Mouse (Mus musculus) intestine, embryonic 16.5 days (tissue): Measurements from ENCODE around the gene Grm6. TPM values are rescaled to one million over a fixed set of nuclear protein-coding genes. Genes with fewer than 3 reads are reported as not detected.

Experiments
- ATAC-seq: fragments of 200-750 bp; cut with Nextera tagmentation; 2 replicates; pipeline ENCODE4 v1.8.0; 2017; ENCODE audit warnings: moderate TSS enrichment, moderate library complexity
- H3K27ac ChIP-seq: fragments of 300-500 bp; sonication (generic); 2 replicates; pipeline ENCODE4 v1.5.1; 2014; ENCODE audit warnings: mild to moderate bottlenecking, low read length
- H3K27me3 ChIP-seq: fragments of 300-500 bp; sonication (generic); replicated peaks from 2 replicates; pipeline ENCODE4 v1.6.1; 2014; ENCODE audit warnings: low read length, control low read depth, mixed read lengths; ENCODE audit not compliant: control insufficient read depth, insufficient read depth
- H3K36me3 ChIP-seq: fragments of 300-500 bp; sonication (generic); 2 replicates; pipeline ENCODE4 v1.6.1; 2014; ENCODE audit warnings: low read length, control low read depth; ENCODE audit not compliant: control insufficient read depth, insufficient read depth
- H3K4me1 ChIP-seq: fragments of 300-500 bp; sonication (generic); 2 replicates; pipeline ENCODE4 v1.6.1; 2014; ENCODE audit warnings: low read length, control low read depth, mixed read lengths; ENCODE audit not compliant: control insufficient read depth, insufficient read depth
- H3K4me2 ChIP-seq: fragments of 300-500 bp; sonication (generic); 2 replicates; pipeline ENCODE4 v1.6.1; 2014; ENCODE audit warnings: low read depth, low read length, control low read depth
- H3K4me3 ChIP-seq: fragments of 300-500 bp; sonication (generic); 2 replicates; pipeline ENCODE4 v1.5.1; 2014; ENCODE audit warnings: mild to moderate bottlenecking, low read length
- H3K9ac ChIP-seq: fragments of 300-500 bp; sonication (generic); 2 replicates; pipeline ENCODE4 v1.6.1; 2014; ENCODE audit warnings: low read depth, low read length
- H3K9me3 ChIP-seq: fragments of 300-500 bp; sonication (generic); 2 replicates; pipeline ENCODE4 v1.6.1; 2016; ENCODE audit warnings: low read length, control low read depth; ENCODE audit not compliant: control insufficient read depth
- WGBS: fragments of 180-500 bp; shearing (Covaris S2); extraction: QIAGEN DNeasy Blood & Tissue Kit; methylation state at CpG from one replicate; pipeline ENCODE4 v1.1.7; 2014; 5-methylcytosine and 5-hydroxymethylcytosine counted together
- polyA plus RNA-seq: library from polyadenylated mRNA; unstranded; fragments of >200 nt; fragmentation: Nextera tagmentation; extraction: Ambion mirVana; gene quantifications from 2 replicates; pipeline ENCODE4 v1.2.1, GENCODE M21; 2015

Gene Grm6
- polyA plus RNA-seq = not detected in 2 replicates

DNA sequence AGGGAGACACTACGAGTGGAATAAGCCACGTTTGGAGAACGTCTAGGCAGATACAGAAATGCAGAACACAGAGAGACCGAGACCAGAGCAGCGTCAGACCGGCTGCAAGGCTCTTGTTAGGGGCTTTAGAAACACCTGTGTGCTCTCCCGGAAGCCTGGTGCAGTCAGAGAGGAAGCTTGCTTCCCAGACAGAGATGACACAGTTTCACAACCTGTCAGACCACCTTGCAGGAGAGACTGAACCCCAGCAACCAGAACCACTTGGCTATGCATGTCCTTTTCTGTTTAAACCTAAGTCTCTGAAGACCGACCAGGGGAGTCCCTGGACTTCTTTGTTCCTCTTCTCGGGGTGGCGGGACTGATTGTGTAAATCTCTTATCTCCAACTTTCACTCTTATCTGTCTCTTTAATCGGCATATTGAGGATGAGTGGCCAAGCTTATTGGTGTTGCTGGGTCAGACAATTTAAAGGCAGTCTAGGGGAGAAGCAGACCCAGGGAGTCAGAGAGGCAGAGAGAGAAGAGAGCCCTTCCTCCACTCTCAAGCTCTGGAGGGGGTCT, at the start of gene Grm6:
Gene Grm6, plus strand, starts transcription at position 509 of the 559 bp plus-strand sequence.
- H3K4me2 ChIP-seq = peak within 1 kb of the TSS; percentile 85
- no peak for ATAC-seq
- H3K36me3 ChIP-seq = no peaks in the 10 kb centered on the region
- H3K9me3 ChIP-seq = no peaks in the 10 kb centered on the region; the same call in 1 of the 2 replicates
- peaks cover 10% of the 10 kb centered on the region for H3K4me1 ChIP-seq
- peak within 1 kb of the TSS; percentile 48 for H3K4me3 ChIP-seq
- H3K9ac ChIP-seq = peak within 1 kb of the TSS; percentile 11; the same call in 1 of the 2 replicates
- 2% methylated on average over 11 of the region's 11 CpGs for WGBS
- H3K27me3 ChIP-seq = peaks cover 55% of the 10 kb centered on the region
- H3K27ac ChIP-seq = no peak within 1 kb of the TSS

DNA sequence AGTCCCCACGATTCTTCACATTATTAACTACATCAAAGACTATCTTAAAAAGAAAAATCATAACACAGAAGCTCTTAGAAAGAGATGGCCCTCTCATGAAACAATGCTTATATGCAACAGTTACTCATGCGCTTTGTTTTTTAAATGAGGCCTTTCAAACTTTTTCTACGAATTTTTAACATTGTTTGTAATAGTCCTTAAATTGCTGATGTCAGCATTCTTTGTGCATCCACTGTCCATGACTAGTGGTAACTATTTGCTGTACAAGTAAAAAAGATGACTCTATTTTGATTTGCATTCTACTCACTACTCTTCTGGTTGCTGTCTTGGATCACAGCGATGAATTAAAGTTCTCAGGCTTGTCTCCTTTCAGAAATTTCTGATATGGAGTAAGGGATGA, 36.3 kb upstream of the Grm6 start:
- Histone ChIP-seq H3K36me3 (peaks cover 36% of the 10 kb centered on the region), H3K4me1 (no peaks in the 10 kb centered on the region), H3K9me3 (peaks cover 8% of the 10 kb centered on the region), H3K9ac (no peak overlapping the region), H3K27ac (no peak overlapping the region), H3K27me3 (no peaks in the 10 kb centered on the region), H3K4me2 (no peak overlapping the region), H3K4me3 (no peak overlapping the region)
- 96% methylated on average over 4 of the region's 4 CpGs for WGBS
- no peak for ATAC-seq

DNA sequence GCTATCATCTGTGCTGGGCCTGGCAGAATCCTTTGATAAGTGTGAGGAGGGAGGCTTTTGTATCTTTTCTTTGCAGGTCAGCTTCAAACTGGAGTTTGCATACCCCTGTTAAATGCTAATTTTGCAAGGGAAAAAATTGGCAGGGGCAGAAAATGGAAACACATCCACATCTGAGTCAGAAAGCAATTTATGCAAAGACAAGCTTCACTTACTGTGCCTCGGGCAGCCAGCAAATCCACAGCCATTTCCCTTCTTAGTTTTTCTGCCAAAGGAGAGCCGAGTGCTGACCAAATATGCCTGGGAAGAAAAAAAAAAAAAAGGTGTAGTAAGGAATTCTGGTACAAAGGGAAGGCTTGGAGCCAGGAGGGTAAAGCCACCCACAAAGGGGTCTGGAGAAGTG, 24.3 kb upstream of the Grm6 start:
- H3K9me3 ChIP-seq = no peaks in the 10 kb centered on the region
- no peak overlapping the region for H3K27ac ChIP-seq
- peaks cover 6% of the 10 kb centered on the region for H3K4me1 ChIP-seq
- no peak for ATAC-seq
- peak overlapping the region; percentile 58 for H3K4me2 ChIP-seq
- peak overlapping the region; percentile 66 for H3K4me3 ChIP-seq
- no peak overlapping the region for H3K9ac ChIP-seq
- H3K27me3 ChIP-seq = no peaks in the 10 kb centered on the region
- 58% methylated on average over 2 of the region's 2 CpGs for WGBS
- H3K36me3 ChIP-seq = peaks cover under 1% of the 10 kb centered on the region; the same call in 1 of the 2 replicates

GRCm38 (mm10) chr11:50827010-50827953, 23.2 kb upstream of the Grm6 start, which contains the start of gene Zfp354c:
Zfp354c (minus strand) TSS chr11:50827724.
- Histone ChIP-seq H3K27me3 (no peaks in the 10 kb centered on the region), H3K9me3 (no peaks in the 10 kb centered on the region), H3K36me3 (no peaks in the 10 kb centered on the region; the same call in 1 of the 2 replicates), H3K4me3 (peak within 1 kb of the TSS; percentile 66), H3K27ac (no peak within 1 kb of the TSS), H3K4me1 (peaks cover 6% of the 10 kb centered on the region), H3K9ac (peak within 1 kb of the TSS; percentile 77), H3K4me2 (peak within 1 kb of the TSS; percentile 58)
- ATAC-seq = peak; percentile 98
- WGBS = under 1% methylated on average over 43 of the region's 45 CpGs

GRCm38 (mm10) chr11:50835727-50836126, 14.8 kb upstream of the Grm6 start:
- WGBS = 84% methylated on average over 4 of the region's 4 CpGs
- no peaks in the 10 kb centered on the region for H3K27me3 ChIP-seq
- 0 out of 2 replicates have a peak, but pooled peaks cover 6% of the 10 kb centered on the region for H3K4me1 ChIP-seq
- no peak overlapping the region for H3K4me2 ChIP-seq
- no peak overlapping the region for H3K9ac ChIP-seq
- H3K4me3 ChIP-seq = no peak overlapping the region
- H3K36me3 ChIP-seq = 0 out of 2 replicates have a peak, but pooled peaks cover 4% of the 10 kb centered on the region
- no peak for ATAC-seq
- H3K27ac ChIP-seq = no peak overlapping the region
- H3K9me3 ChIP-seq = 0 out of 2 replicates have a peak, but pooled peaks cover 7% of the 10 kb centered on the region

GRCm38 (mm10) chr11:50841023-50841735, 9.3 kb upstream of the Grm6 start, which contains the start of gene Zfp879:
Zfp879 (minus strand) TSS chr11:50841552.
- Histone ChIP-seq H3K36me3 (no peaks in the 10 kb centered on the region), H3K27me3 (no peaks in the 10 kb centered on the region), H3K4me2 (peak within 1 kb of the TSS; percentile 84), H3K9ac (peak within 1 kb of the TSS; percentile 80), H3K27ac (peak within 1 kb of the TSS; percentile 92), H3K4me1 (peaks cover 9% of the 10 kb centered on the region; the same call in 1 of the 2 replicates), H3K9me3 (no peaks in the 10 kb centered on the region), H3K4me3 (peak within 1 kb of the TSS; percentile 57)
- peak; percentile 97 for ATAC-seq
- 16% methylated on average over 22 of the region's 22 CpGs for WGBS

- peaks cover 33% of the 10 kb centered on the region for H3K27me3 ChIP-seq
- no peak for ATAC-seq
- H3K9me3 ChIP-seq = no peaks in the 10 kb centered on the region; the same call in 1 of the 2 replicates
- H3K4me3 ChIP-seq = no peak overlapping the region
- no peaks in the 10 kb centered on the region for H3K36me3 ChIP-seq
- H3K9ac ChIP-seq = no peak overlapping the region
- peaks cover 6% of the 10 kb centered on the region for H3K4me1 ChIP-seq
- H3K27ac ChIP-seq = no peak overlapping the region
- no peak overlapping the region for H3K4me2 ChIP-seq
- WGBS = 92% methylated on average over 3 of the region's 3 CpGs
Measured at GRCm38 (mm10) chr11:50845951-50846350, 4.5 kb upstream of the Grm6 start.

GRCm38 (mm10) chr11:50847047-50847446, 3.4 kb upstream of the Grm6 start:
- Histone ChIP-seq H3K4me1 (peaks cover 10% of the 10 kb centered on the region), H3K4me2 (no peak overlapping the region), H3K4me3 (no peak overlapping the region), H3K9me3 (no peaks in the 10 kb centered on the region; the same call in 1 of the 2 replicates), H3K36me3 (no peaks in the 10 kb centered on the region), H3K27ac (no peak overlapping the region), H3K9ac (no peak overlapping the region), H3K27me3 (peaks cover 44% of the 10 kb centered on the region)
- whole genome bisulfite sequencing = 74% methylated on average over 5 of the region's 5 CpGs
- ATAC-seq = no peak
